Mouse (Mus musculus) ES-Bruce4 (cell line): ENCODE measurements around the gene Gpbar1.

Source experiments
- CTCF ChIP-seq: IDR thresholded peaks from one replicate; pipeline ENCODE4 v1.8.1; 2011; ENCODE audit warnings: low read depth, low read length
- EP300 ChIP-seq: IDR thresholded peaks from 2 replicates; pipeline ENCODE4 v1.6.1; 2011; ENCODE audit warnings: low read depth, low read length; ENCODE audit not compliant: insufficient read depth

DNA sequence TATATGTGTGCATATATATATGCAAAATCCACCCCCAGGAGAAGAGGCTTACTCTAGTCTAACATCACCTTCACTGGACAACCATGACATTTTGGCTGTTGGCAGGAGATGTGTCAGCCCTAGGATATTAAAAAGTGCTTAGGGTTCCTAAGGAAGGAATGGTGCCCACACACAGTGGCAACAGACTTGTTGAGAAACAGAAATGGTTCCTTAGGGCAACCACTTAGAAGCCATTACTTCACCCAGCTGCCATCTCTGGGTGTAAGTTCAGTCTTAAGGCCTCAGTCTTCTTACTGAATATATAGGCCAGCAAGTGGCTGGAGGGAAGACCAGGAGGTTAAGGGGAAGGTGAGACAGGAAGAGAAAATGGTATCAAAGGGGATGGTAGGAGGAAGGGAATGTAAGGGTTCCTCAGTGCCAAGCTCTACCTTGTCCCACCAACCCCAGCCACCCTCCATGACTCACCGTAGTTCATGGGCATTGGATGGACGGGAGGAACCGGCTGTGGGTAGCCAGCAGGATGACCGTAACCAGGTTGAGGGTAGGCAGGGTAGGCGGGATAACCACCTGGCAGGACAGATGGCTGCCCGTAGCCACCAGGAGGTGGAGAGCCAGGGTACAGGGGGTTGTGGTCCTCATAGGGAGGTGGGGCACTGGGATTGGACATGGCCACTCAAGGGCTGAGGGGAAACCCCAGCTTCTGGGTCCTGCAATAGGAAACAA, 16.5 kb downstream of the Gpbar1 start:
- TF ChIP-seq CTCF: no peak
- no peak for TF ChIP-seq EP300
